Mouse (Mus musculus): ENCODE measurements around the gene Aaas. TPM values are rescaled to one million over a fixed set of nuclear protein-coding genes. Genes with fewer than 3 reads are reported as not detected.
"Not testable (repeated sequence)": the region's sequence is repeated elsewhere in the genome, so short reads cannot be mapped to it uniquely, and the experiment has no call there.

The Aaas gene
- polyA plus RNA-seq, 1 experiment from 2014 or later: 102 TPM

- ATAC-seq (replicated peaks; ENCODE audit: insufficient number of reproducible peaks, low FRiP score, low TSS enrichment, low read depth): no peak
- Histone ChIP-seq H3K4me2 (ENCODE audit: low read depth, low read length) (no peak overlapping the region), H3K9me3 (replicated peaks; ENCODE audit: control insufficient read depth, low read length) (no peaks in the 10 kb centered on the region), H3K36me3 (replicated peaks; ENCODE audit: control insufficient read depth, insufficient read depth, low read depth, low read length) (peaks cover 21% of the 10 kb centered on the region), H3K27me3 (ENCODE audit: control insufficient read depth, insufficient read depth, low read length) (no peaks in the 10 kb centered on the region), H3K27ac (replicated peaks; ENCODE audit: low read depth, low read length) (no peak overlapping the region), H3K4me1 (ENCODE audit: control insufficient read depth, insufficient read depth, low read length) (no peaks in the 10 kb centered on the region), H3K4me3 (ENCODE audit: low read depth, low read length) (no peak overlapping the region), H3K9ac (replicated peaks; ENCODE audit: low read length) (no peak overlapping the region)
- 73% methylated on average over 5 of the region's 5 CpGs for WGBS
- DNase-seq (ENCODE audit: low spot score): no peak
These were observed 11.0 kb downstream of the Aaas start for GRCm38 (mm10) chr15:102339612-102340011.

- WGBS: 86% methylated on average over 4 of the region's 4 CpGs
- no peak for DNase-seq (ENCODE audit: low spot score)
- H3K36me3 ChIP-seq (replicated peaks; ENCODE audit: control insufficient read depth, insufficient read depth, low read depth, low read length): peaks cover 24% of the 10 kb centered on the region
These were observed 13.6 kb downstream of the Aaas start for GRCm38 (mm10) chr15:102336946-102337345.

GRCm38 (mm10) chr15:102335925-102336324 is 14.6 kb downstream of the Aaas start:
- not testable (repeated sequence) for ATAC-seq (replicated peaks; ENCODE audit: insufficient number of reproducible peaks, low FRiP score, low TSS enrichment, low read depth); H3K9me3 ChIP-seq (replicated peaks; ENCODE audit: control insufficient read depth, low read length); H3K4me2 ChIP-seq (ENCODE audit: low read depth, low read length); H3K27me3 ChIP-seq (ENCODE audit: control insufficient read depth, insufficient read depth, low read length); H3K4me1 ChIP-seq (ENCODE audit: control insufficient read depth, insufficient read depth, low read length); H3K9ac ChIP-seq (replicated peaks; ENCODE audit: low read length); H3K4me3 ChIP-seq (ENCODE audit: low read depth, low read length); H3K27ac ChIP-seq (replicated peaks; ENCODE audit: low read depth, low read length)
- WGBS: 90% methylated on average over 5 of the region's 5 CpGs
- peak; percentile 46 for DNase-seq (ENCODE audit: low spot score)
- H3K36me3 ChIP-seq (replicated peaks; ENCODE audit: control insufficient read depth, insufficient read depth, low read depth, low read length): peaks cover 24% of the 10 kb centered on the region

More at GRCm38 (mm10) chr15:102336946-102337345, 13.6 kb downstream of the Aaas start:
- ATAC-seq (replicated peaks; ENCODE audit: insufficient number of reproducible peaks, low FRiP score, low TSS enrichment, low read depth): no peak
- no peaks in the 10 kb centered on the region for H3K27me3 ChIP-seq (ENCODE audit: control insufficient read depth, insufficient read depth, low read length)
- H3K9ac ChIP-seq (replicated peaks; ENCODE audit: low read length): no peak overlapping the region
- H3K4me2 ChIP-seq (ENCODE audit: low read depth, low read length): no peak overlapping the region
- no peak overlapping the region for H3K27ac ChIP-seq (replicated peaks; ENCODE audit: low read depth, low read length)
- H3K9me3 ChIP-seq (replicated peaks; ENCODE audit: control insufficient read depth, low read length): no peaks in the 10 kb centered on the region
- no peak overlapping the region for H3K4me3 ChIP-seq (ENCODE audit: low read depth, low read length)
- peaks cover 5% of the 10 kb centered on the region; the same call in 1 of the 2 replicates for H3K4me1 ChIP-seq (ENCODE audit: control insufficient read depth, insufficient read depth, low read length)

DNA sequence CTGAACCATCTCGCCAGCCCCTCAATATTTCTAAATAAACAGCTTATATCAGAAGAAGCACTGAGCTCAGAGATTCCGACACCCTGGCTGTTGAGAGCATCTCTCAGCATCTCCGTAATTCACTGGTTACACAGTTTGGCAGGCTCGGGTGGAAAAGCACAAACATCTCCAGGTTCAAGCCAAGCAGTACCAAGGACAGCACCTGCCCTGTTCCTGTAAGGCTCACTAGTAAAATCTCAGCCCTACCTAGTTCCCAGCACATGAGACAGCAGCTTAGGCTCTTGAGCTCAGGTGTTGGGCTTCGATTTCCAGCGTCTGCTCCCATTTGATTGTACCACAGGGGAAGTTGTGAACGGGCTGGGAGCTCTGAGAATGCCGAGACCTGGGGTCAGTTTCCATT is 15.3 kb downstream of the Aaas start:
- Histone ChIP-seq H3K27me3 (ENCODE audit: control insufficient read depth, insufficient read depth, low read length) (no peaks in the 10 kb centered on the region), H3K4me2 (ENCODE audit: low read depth, low read length) (no peak overlapping the region), H3K9me3 (replicated peaks; ENCODE audit: control insufficient read depth, low read length) (no peaks in the 10 kb centered on the region), H3K4me3 (ENCODE audit: low read depth, low read length) (no peak overlapping the region), H3K36me3 (replicated peaks; ENCODE audit: control insufficient read depth, insufficient read depth, low read depth, low read length) (peaks cover 24% of the 10 kb centered on the region), H3K27ac (replicated peaks; ENCODE audit: low read depth, low read length) (no peak overlapping the region), H3K4me1 (ENCODE audit: control insufficient read depth, insufficient read depth, low read length) (peaks cover 8% of the 10 kb centered on the region), H3K9ac (replicated peaks; ENCODE audit: low read length) (no peak overlapping the region)
- ATAC-seq (replicated peaks; ENCODE audit: insufficient number of reproducible peaks, low FRiP score, low TSS enrichment, low read depth): no peak
- no peak for DNase-seq (ENCODE audit: low spot score)
- 84% methylated on average over 8 of the region's 8 CpGs for WGBS

GRCm38 (mm10) chr15:102331610-102332015 is 19.0 kb downstream of the Aaas start, which contains the start of gene Myg1:
TSS of gene Myg1 (plus strand) at chr15:102331709.
- peak; percentile 95 for DNase-seq (ENCODE audit: low spot score)

DNA sequence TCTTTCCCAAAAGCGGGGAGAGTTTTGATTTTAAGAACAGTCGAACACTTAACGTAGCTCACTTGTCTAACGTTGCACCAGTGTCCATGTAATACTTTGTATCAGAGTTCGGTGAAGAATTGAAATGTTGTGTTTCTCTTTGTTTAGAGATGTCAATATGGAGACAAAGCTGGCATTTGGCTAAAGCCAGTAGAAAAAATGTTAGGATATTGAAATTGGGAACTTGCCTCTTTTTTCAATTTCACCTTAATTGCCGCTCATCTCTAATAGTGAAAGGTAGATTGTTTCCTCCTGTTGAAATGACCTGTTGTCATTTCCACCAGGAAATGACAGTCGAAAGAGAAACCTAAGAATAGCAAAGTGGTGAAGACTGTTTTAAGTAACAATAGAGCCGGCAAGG is 23.7 kb downstream of the Aaas start:
- Histone ChIP-seq H3K9ac (replicated peaks; ENCODE audit: low read length) (peak overlapping the region; percentile 84), H3K27me3 (ENCODE audit: control insufficient read depth, insufficient read depth, low read length) (no peaks in the 10 kb centered on the region), H3K27ac (replicated peaks; ENCODE audit: low read depth, low read length) (0 out of 2 replicates have a peak overlapping the region, but pooled peaks have one; percentile 43), H3K4me3 (ENCODE audit: low read depth, low read length) (peak overlapping the region; percentile 74), H3K36me3 (replicated peaks; ENCODE audit: control insufficient read depth, insufficient read depth, low read depth, low read length) (peaks cover 3% of the 10 kb centered on the region), H3K4me2 (ENCODE audit: low read depth, low read length) (peak overlapping the region; percentile 74), H3K9me3 (replicated peaks; ENCODE audit: control insufficient read depth, low read length) (no peaks in the 10 kb centered on the region), H3K4me1 (ENCODE audit: control insufficient read depth, insufficient read depth, low read length) (peaks cover 3% of the 10 kb centered on the region; the same call in 1 of the 2 replicates)
- no peak for DNase-seq (ENCODE audit: low spot score)
- ATAC-seq (replicated peaks; ENCODE audit: insufficient number of reproducible peaks, low FRiP score, low TSS enrichment, low read depth): no peak
- 68% methylated on average over 8 of the region's 8 CpGs for WGBS

More at GRCm38 (mm10) chr15:102331610-102332015, 19.0 kb downstream of the Aaas start, which contains the start of gene Myg1:
- WGBS: under 1% methylated on average over 30 of the region's 30 CpGs
- H3K9me3 ChIP-seq (replicated peaks; ENCODE audit: control insufficient read depth, low read length): no peaks in the 10 kb centered on the region
- peak within 1 kb of the TSS; percentile 81 for H3K4me3 ChIP-seq (ENCODE audit: low read depth, low read length)
- H3K27me3 ChIP-seq (ENCODE audit: control insufficient read depth, insufficient read depth, low read length): no peaks in the 10 kb centered on the region
- peaks cover 8% of the 10 kb centered on the region for H3K4me1 ChIP-seq (ENCODE audit: control insufficient read depth, insufficient read depth, low read length)
- ATAC-seq (replicated peaks; ENCODE audit: insufficient number of reproducible peaks, low FRiP score, low TSS enrichment, low read depth): peak; percentile 92
- H3K36me3 ChIP-seq (replicated peaks; ENCODE audit: control insufficient read depth, insufficient read depth, low read depth, low read length): peaks cover 8% of the 10 kb centered on the region
- peak within 1 kb of the TSS; percentile 80 for H3K9ac ChIP-seq (replicated peaks; ENCODE audit: low read length)
- peak within 1 kb of the TSS; percentile 76 for H3K4me2 ChIP-seq (ENCODE audit: low read depth, low read length)
- peak within 1 kb of the TSS; percentile 69; the same call in 1 of the 2 replicates for H3K27ac ChIP-seq (replicated peaks; ENCODE audit: low read depth, low read length)

DNA sequence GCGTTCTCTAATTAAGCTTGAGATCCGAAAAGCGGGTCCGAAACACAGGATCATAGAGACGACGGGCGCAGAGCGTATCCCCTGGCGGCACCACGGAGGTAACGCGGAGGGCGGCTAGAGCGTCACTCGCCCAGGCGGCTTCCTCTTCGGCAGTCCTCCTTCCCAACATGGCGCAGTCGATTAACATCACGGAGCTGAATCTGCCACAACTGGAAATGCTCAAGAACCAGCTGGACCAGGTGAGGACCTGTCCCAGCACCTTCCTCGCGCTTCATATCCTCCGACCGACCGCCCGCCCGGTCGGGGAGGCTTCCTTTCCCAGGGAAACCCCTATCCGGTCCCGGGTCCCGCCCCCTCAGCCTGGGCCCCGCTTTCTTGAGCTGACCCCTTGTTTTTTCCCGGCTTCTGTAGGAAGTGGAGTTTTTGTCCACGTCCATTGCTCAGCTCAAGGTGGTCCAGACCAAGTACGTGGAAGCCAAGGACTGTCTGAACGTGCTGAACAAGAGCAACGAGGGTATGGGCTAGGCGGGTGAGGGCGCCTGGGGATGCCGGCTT is 24.5 kb downstream of the Aaas start, which contains the start of gene Pfdn5:
Pfdn5 (plus strand) TSS at position 95 of the 555 bp plus-strand sequence.
- peak; percentile 90 for DNase-seq (ENCODE audit: low spot score)
- peak; percentile 74 for ATAC-seq (replicated peaks; ENCODE audit: insufficient number of reproducible peaks, low FRiP score, low TSS enrichment, low read depth)
- H3K4me3 ChIP-seq (ENCODE audit: low read depth, low read length): peak within 1 kb of the TSS; percentile 74
- H3K4me1 ChIP-seq (ENCODE audit: control insufficient read depth, insufficient read depth, low read length): no peaks in the 10 kb centered on the region; the same call in 1 of the 2 replicates
- H3K36me3 ChIP-seq (replicated peaks; ENCODE audit: control insufficient read depth, insufficient read depth, low read depth, low read length): peaks cover 3% of the 10 kb centered on the region
- H3K27me3 ChIP-seq (ENCODE audit: control insufficient read depth, insufficient read depth, low read length): no peaks in the 10 kb centered on the region
- peak within 1 kb of the TSS; percentile 74 for H3K4me2 ChIP-seq (ENCODE audit: low read depth, low read length)
- under 1% methylated on average over 40 of the region's 40 CpGs for WGBS
- peak within 1 kb of the TSS; percentile 84 for H3K9ac ChIP-seq (replicated peaks; ENCODE audit: low read length)
- no peaks in the 10 kb centered on the region for H3K9me3 ChIP-seq (replicated peaks; ENCODE audit: control insufficient read depth, low read length)
- H3K27ac ChIP-seq (replicated peaks; ENCODE audit: low read depth, low read length): 0 out of 2 replicates have a peak within 1 kb of the TSS, but pooled peaks have one; percentile 43
